Mouse (Mus musculus): ENCODE data around the gene Cops8. TPM values are rescaled to one million over a fixed set of nuclear protein-coding genes. Genes with fewer than 3 reads are reported as not detected.

Cops8 gene
- 100 to 1,000 TPM; 122 to 127 TPM for total RNA-seq (2021)
- long read RNA-seq, experiment 1, transcript Cops8-201 (8 exons, 2,287 nt): major isoform, 204 of 224 reads
- long read RNA-seq, experiment 1, partial matches to known transcripts: 4 of 224 reads
- long read RNA-seq, experiment 1, other reads (novel, unspliced or antisense): 15 of 224 reads
- long read RNA-seq, experiment 2, transcript Cops8-201 (8 exons, 2,287 nt): major isoform, 138 of 154 reads
- long read RNA-seq, experiment 2, partial matches to known transcripts: 7 of 154 reads
- long read RNA-seq, experiment 2, other reads (novel, unspliced or antisense): 7 of 154 reads

GRCm38 (mm10) chr1:90602759-90603560 is at the start of gene Cops8:
Cops8 (plus strand) TSS chr1:90602981.
- peak; percentile 99 to 100 for DNase-seq (ENCODE audit: low spot score in 2 of 2)

GRCm38 (mm10) chr1:90557140-90557539 is 45.6 kb upstream of the Cops8 start:
- no peak for DNase-seq (ENCODE audit: low spot score in 2 of 2)

- DNase-seq (ENCODE audit: low spot score in 2 of 2): no peak
Measured at GRCm38 (mm10) chr1:90560942-90561726, 41.6 kb upstream of the Cops8 start.

- no peak for DNase-seq (ENCODE audit: low spot score in 2 of 2)
Measured at GRCm38 (mm10) chr1:90563945-90564344, 38.8 kb upstream of the Cops8 start.

GRCm38 (mm10) chr1:90566664-90567440 is 35.9 kb upstream of the Cops8 start:
- no peak for DNase-seq (ENCODE audit: low spot score in 2 of 2)

GRCm38 (mm10) chr1:90573831-90574230 is 28.9 kb upstream of the Cops8 start:
- DNase-seq (ENCODE audit: low spot score in 2 of 2): no peak

- no peak for DNase-seq (ENCODE audit: low spot score in 2 of 2)
Measured at GRCm38 (mm10) chr1:90574845-90575244, 27.9 kb upstream of the Cops8 start.

GRCm38 (mm10) chr1:90577417-90577816 is 25.4 kb upstream of the Cops8 start:
- DNase-seq (ENCODE audit: low spot score in 2 of 2): no peak

GRCm38 (mm10) chr1:90582635-90583034 is 20.1 kb upstream of the Cops8 start:
- no peak for DNase-seq (ENCODE audit: low spot score in 2 of 2)

- DNase-seq (ENCODE audit: low spot score in 2 of 2): peak; percentile 88 to 92
Measured at GRCm38 (mm10) chr1:90588021-90588734, 14.6 kb upstream of the Cops8 start.

- peak; percentile 48 to 66 for DNase-seq (ENCODE audit: low spot score in 2 of 2)
Measured at GRCm38 (mm10) chr1:90590797-90591196, 12.0 kb upstream of the Cops8 start.

- peak; percentile 71 to 81 for DNase-seq (ENCODE audit: low spot score in 2 of 2)
Measured at GRCm38 (mm10) chr1:90592784-90593183, 10.0 kb upstream of the Cops8 start.

GRCm38 (mm10) chr1:90599226-90599625 is 3.6 kb upstream of the Cops8 start:
- DNase-seq (ENCODE audit: low spot score in 2 of 2): no peak

GRCm38 (mm10) chr1:90601096-90601495 is 1.7 kb upstream of the Cops8 start:
- DNase-seq (ENCODE audit: low spot score in 2 of 2): no peak

- no peak for DNase-seq (ENCODE audit: low spot score in 2 of 2)
Measured at GRCm38 (mm10) chr1:90603561-90603887, 743 bp downstream of the Cops8 start.

GRCm38 (mm10) chr1:90609363-90609762 is 6.6 kb downstream of the Cops8 start:
- no peak for DNase-seq (ENCODE audit: low spot score in 2 of 2)

- no peak for DNase-seq (ENCODE audit: low spot score in 2 of 2)
Measured at GRCm38 (mm10) chr1:90617258-90617657, 14.5 kb downstream of the Cops8 start.

- DNase-seq (ENCODE audit: low spot score in 2 of 2): no peak
Measured at GRCm38 (mm10) chr1:90633415-90634030, 30.7 kb downstream of the Cops8 start.

- DNase-seq (ENCODE audit: low spot score in 2 of 2): no peak
Measured at GRCm38 (mm10) chr1:90634205-90634745, 31.5 kb downstream of the Cops8 start.

GRCm38 (mm10) chr1:90638335-90638734 is 35.6 kb downstream of the Cops8 start:
- DNase-seq (ENCODE audit: low spot score in 2 of 2): no peak
